Mouse (Mus musculus) monocyte, adult 59 days (primary cell): ENCODE data around the gene Tmem97. TPM values are rescaled to one million over a fixed set of nuclear protein-coding genes. Genes with fewer than 3 reads are reported as not detected.

Experiments used
- total RNA-seq, 2 experiments: library from RNA; stranded (reverse); gene quantifications; one replicate each; pipeline ENCODE4 v1.2.4; 2023

Gene Tmem97
- 10 to 100 TPM; 12.3 to 15.0 TPM for total RNA-seq

DNA sequence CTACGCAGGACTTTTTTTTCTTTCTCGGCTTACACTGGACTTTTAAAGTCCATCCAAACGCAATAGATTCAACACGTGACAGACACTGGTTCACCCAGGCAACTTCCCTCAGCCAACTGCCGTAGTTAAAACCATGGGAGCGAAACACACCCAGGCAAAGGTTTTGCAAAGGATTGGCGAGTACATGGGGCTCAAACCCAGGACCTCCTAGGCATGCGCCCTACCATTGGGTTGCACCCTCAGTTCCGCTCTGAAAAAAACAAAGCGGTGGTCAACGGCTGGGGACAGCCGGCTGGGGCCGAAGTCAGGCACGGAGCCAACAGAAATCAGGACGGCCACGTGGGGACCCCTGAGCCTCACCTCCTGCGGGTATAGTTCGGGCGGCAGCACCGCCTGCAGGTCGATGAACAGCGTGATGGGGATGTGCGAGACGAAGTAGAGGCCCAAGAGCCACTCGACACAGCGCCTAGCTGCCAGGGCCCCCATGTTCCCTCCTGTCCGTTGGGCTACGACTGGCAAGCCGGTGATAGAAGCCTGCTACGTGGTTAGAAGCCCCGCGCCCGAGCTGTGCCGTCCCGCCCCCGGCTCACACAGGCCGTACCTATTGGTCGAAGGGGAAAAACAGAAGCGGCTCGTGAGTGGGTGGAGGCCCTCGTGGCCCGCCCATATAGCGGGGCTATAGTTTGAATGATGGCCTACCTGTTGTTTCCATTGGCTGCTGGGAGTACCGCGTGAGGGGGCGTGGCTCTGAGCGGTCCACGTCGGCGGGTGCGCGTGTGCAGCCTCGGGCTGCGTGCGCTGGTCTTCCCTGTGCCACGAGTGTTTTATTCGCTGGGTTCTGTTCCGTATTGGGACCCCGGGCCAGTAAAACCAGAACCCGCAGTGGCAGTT is at the start of gene Tmem97:
Gene Tmem97, minus strand, starts transcription at position 610 of the 891 bp plus-strand sequence.

DNA sequence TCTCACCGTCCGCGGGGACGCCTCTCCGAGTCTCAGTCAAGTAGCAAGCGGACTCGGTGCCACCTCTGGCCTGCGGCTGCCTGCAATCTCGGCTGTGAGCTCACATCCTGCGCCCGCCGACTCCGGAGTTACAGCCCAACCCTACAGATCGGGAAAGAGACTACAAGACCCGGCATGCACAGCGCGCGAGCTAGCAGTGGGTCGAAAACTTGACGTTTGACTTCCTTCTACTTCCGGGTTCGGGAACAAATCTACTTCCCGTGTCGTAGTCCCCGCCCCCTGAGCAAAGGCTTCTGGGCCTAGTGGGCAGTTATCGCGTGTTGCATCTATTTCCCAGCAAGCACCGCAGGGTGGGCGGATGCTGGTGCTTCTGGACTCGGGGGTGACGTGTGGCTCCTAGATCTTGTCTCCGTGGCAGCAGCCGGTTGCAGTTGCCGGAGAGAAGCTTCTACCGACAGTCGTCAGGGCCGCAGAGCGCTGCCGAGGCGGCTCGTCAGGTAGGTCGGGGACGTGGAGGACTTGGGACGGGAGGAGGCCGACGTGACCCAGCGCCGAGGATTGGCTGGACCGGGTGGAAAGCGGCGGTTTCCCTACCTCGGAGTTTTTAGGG is 14.4 kb downstream of the Tmem97 start, which contains the start of the genes Tnfaip1 and Ift20:
Gene Tnfaip1, minus strand, starts transcription at position 253 of the 610 bp plus-strand sequence.
Gene Ift20, plus strand, starts transcription at position 282 of the 610 bp plus-strand sequence.

GRCm38 (mm10) chr11:78512025-78512957 is 38.3 kb downstream of the Tmem97 start, which contains the start of the genes Tmem199 and Poldip2:
Tmem199 (minus strand) TSS chr11:78512172.
Poldip2 (plus strand) TSS chr11:78512193.

GRCm38 (mm10) chr11:78502909-78503650 is 47.5 kb downstream of the Tmem97 start, which contains the start of gene Sebox:
Sebox (plus strand) TSS chr11:78503447.

GRCm38 (mm10) chr11:78499004-78499403 is 51.6 kb downstream of the Tmem97 start, which contains the start of gene Vtn:
Vtn (plus strand) TSS chr11:78499091.

GRCm38 (mm10) chr11:78497544-78498522 is 52.7 kb downstream of the Tmem97 start, which contains the start of gene Sarm1:
Sarm1 (minus strand) TSS chr11:78497754.

Other genes starting within 250 kb of the Tmem97 start
- gene Spag5, start 249.2 kb downstream of the Tmem97 start, total RNA-seq: 1 to 10 TPM in 1 of 2 experiments, under 1 TPM in 1; 0.81 to 2.9 TPM
- gene Aldoc, start 227.8 kb downstream of the Tmem97 start, total RNA-seq: 1 to 10 TPM; 7.4 to 9.0 TPM
- gene Pigs, start 222.4 kb downstream of the Tmem97 start, total RNA-seq: 10 to 100 TPM; 60.7 to 63.9 TPM
- gene Unc119, start 207.3 kb downstream of the Tmem97 start, total RNA-seq: 10 to 100 TPM; 69.6 to 82.3 TPM
- gene Foxn1, start 164.2 kb downstream of the Tmem97 start, total RNA-seq: not detected
- under 1 TPM in 1 of 2 experiments, not detected in 1; 0.66 TPM for gene Slc13a2, start 128.6 kb downstream of the Tmem97 start, total RNA-seq
- 1 to 10 TPM; 5.9 to 7.9 TPM for gene Slc46a1, start 85.1 kb downstream of the Tmem97 start, total RNA-seq
- 1 to 10 TPM; 1.9 TPM for gene Sarm1, start 53.0 kb downstream of the Tmem97 start, total RNA-seq
- gene Vtn, start 51.7 kb downstream of the Tmem97 start, total RNA-seq: not detected
- not detected for gene Sebox, start 47.3 kb downstream of the Tmem97 start, total RNA-seq
- gene Tmem199, start 38.6 kb downstream of the Tmem97 start, total RNA-seq: 10 to 100 TPM; 18.9 to 24.0 TPM
- gene Poldip2, start 38.6 kb downstream of the Tmem97 start, total RNA-seq: 10 to 100 TPM; 24.6 to 28.4 TPM
- 10 to 100 TPM; 16.8 to 17.1 TPM for gene Tnfaip1, start 14.4 kb downstream of the Tmem97 start, total RNA-seq
- 10 to 100 TPM; 31.8 to 33.8 TPM for gene Ift20, start 14.4 kb downstream of the Tmem97 start, total RNA-seq
- gene Nlk, start 146.6 kb upstream of the Tmem97 start, total RNA-seq: 10 to 100 TPM; 15.1 to 16.1 TPM
- 10 to 100 TPM; 10.7 to 12.2 TPM for gene Ccnq, start 201.0 kb upstream of the Tmem97 start, total RNA-seq